Mouse (Mus musculus) cortical plate, adult 2 months (tissue): ENCODE measurements at regions not wholly inside any gene's neighbourhood (a gene's known extent, or its start where the extent isn't known, plus 50 kb on each side); places are given as distances from the start of the nearest gene placed in this dataset.

Source experiments
- H3K27ac ChIP-seq: fragments of 200-500 bp; 2 replicates; pipeline ENCODE4 v1.5.1; 2012; ENCODE audit warnings: low read length, control low read depth, inconsistent platforms; ENCODE audit not compliant: insufficient read depth
- H3K4me1 ChIP-seq: fragments of 200-500 bp; 2 replicates; pipeline ENCODE4 v1.6.1; 2011; ENCODE audit warnings: low read length; ENCODE audit not compliant: control insufficient read depth, insufficient read depth
- H3K4me3 ChIP-seq: fragments of 200-500 bp; 2 replicates; pipeline ENCODE4 v1.5.1; 2011; ENCODE audit warnings: mild to moderate bottlenecking, low read length, control low read depth; ENCODE audit not compliant: insufficient read depth
- CTCF ChIP-seq: fragments of 200-500 bp; IDR thresholded peaks from 2 replicates; pipeline ENCODE4 v1.5.1; 2011; ENCODE audit warnings: mild to moderate bottlenecking, control low read depth, low read length; ENCODE audit not compliant: insufficient read depth; ENCODE audit errors: extremely low read depth
- POLR2A ChIP-seq: fragments of 200-500 bp; IDR thresholded peaks from 2 replicates; pipeline ENCODE4 v1.6.1; 2011; ENCODE audit warnings: mild to moderate bottlenecking, low read length, control low read depth; ENCODE audit not compliant: insufficient read depth; ENCODE audit errors: extremely low read depth

DNA sequence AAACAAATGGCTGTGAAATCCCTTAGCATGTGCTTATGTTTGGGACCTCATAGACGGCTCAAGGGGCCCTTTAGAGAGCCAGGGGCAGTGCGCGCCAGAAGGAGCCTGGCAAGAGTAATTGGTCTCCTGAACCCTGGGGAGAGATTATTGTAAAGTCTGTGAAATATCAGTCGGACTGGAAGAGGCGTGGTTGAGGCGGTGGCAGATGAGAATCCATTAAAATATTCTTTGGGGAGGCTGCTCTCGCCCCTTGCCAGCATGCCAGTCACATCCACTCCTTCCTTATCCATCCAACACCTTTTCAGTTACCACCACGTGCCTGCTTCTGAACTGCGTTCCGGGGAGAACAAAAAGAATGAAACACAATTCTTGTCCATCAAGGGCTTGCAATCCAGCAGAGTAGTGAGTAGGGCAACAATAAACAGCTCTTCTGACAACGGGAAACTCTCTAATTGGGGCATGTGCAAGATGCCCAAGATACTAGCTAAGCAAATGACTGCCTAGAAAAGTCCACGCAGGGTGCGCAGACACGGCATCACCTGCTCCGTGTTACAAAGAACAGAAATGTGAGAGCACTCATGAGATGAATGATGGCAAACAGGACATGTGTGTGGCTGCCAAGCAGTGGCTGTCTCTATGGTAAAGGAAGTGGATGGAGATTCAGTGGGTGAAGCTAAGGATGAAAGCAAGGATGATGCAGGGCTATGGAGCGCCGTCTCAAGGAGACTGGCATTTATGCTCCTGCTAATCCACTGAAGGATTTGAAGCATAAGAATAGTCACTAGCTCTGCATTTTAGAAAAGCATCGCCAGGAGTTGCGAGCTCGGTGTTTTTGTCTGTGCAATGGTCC, 320.6 kb upstream of the Zfp462 start:
- TF ChIP-seq POLR2A = no peak
- Histone ChIP-seq H3K4me3 (no peak overlapping the region), H3K4me1 (no peaks in the 10 kb centered on the region), H3K27ac (no peak overlapping the region)

GRCm38 (mm10) chr4:54636986-54637641, 307.7 kb upstream of the Zfp462 start:
- TF ChIP-seq POLR2A = no peak
- no peak for TF ChIP-seq CTCF
- no peaks in the 10 kb centered on the region for H3K4me1 ChIP-seq
- no peak overlapping the region for H3K27ac ChIP-seq
- no peak overlapping the region for H3K4me3 ChIP-seq

DNA sequence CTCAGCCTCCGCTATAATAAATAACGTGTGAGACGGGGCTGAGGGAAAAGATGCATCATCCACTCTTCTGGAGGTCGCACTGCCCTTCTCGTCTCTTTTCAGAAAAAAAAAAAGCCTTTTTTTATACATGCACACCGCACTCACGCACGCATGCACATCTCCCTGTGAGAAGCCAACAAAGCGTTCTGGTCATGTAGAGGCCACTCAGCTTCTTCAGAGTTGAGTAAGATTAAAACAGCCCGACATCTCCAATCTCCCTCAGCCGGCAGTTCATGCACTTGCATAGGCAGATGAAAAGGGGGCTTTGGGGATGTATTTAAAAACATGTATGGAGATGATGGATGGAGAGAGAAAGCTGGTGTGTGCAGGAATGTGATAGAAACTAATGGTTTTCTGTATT, 298.8 kb upstream of the Zfp462 start:
- Histone ChIP-seq H3K27ac (no peak overlapping the region), H3K4me3 (no peak overlapping the region), H3K4me1 (peaks cover 2% of the 10 kb centered on the region; the same call in 1 of the 2 replicates)
- TF ChIP-seq CTCF (no peak), POLR2A (no peak)

GRCm38 (mm10) chr4:54646459-54646858, 298.4 kb upstream of the Zfp462 start:
- peaks cover 2% of the 10 kb centered on the region; the same call in 1 of the 2 replicates for H3K4me1 ChIP-seq
- H3K4me3 ChIP-seq = no peak overlapping the region
- TF ChIP-seq POLR2A (no peak), CTCF (no peak)
- H3K27ac ChIP-seq = no peak overlapping the region

DNA sequence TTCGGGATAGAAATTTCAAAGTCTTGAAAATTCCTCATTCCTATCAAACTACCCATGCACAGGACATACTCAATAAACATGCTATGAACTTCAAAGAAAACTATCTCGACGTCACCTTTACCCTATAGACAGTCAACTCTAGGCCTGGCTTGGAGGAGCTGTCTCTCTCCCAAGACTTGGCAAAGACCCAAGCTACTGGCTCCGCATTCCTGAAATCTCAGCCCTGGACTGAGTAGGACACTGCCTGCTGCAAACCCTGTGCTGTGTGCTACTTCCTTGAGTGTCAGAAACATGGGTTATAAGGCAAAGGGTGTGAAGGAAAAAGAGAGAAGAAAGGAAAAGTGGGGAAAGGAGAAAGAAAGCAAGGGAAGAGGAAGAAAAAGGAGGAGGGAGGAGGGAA, 296.6 kb upstream of the Zfp462 start:
- H3K4me1 ChIP-seq = peaks cover 2% of the 10 kb centered on the region; the same call in 1 of the 2 replicates
- H3K27ac ChIP-seq = no peak overlapping the region
- no peak overlapping the region for H3K4me3 ChIP-seq
- TF ChIP-seq POLR2A = no peak

GRCm38 (mm10) chr4:54651646-54652110, 293.2 kb upstream of the Zfp462 start:
- TF ChIP-seq CTCF = no peak
- no peak for TF ChIP-seq POLR2A
- no peak overlapping the region for H3K27ac ChIP-seq
- peaks cover 1% of the 10 kb centered on the region; the same call in 1 of the 2 replicates for H3K4me1 ChIP-seq
- H3K4me3 ChIP-seq = no peak overlapping the region

- Histone ChIP-seq H3K4me3 (no peak overlapping the region), H3K27ac (no peak overlapping the region), H3K4me1 (no peaks in the 10 kb centered on the region)
- no peak for TF ChIP-seq CTCF
- TF ChIP-seq POLR2A = no peak
These were observed 292.5 kb upstream of the Zfp462 start for GRCm38 (mm10) chr4:54652111-54653021.

- Histone ChIP-seq H3K27ac (no peak overlapping the region), H3K4me3 (no peak overlapping the region), H3K4me1 (no peaks in the 10 kb centered on the region)
- TF ChIP-seq CTCF (no peak), POLR2A (no peak)
These were observed 291.6 kb upstream of the Zfp462 start for GRCm38 (mm10) chr4:54653097-54653776.
